Mouse (Mus musculus): ENCODE measurements around the gene Pomgnt1. TPM values are rescaled to one million over a fixed set of nuclear protein-coding genes. Genes with fewer than 3 reads are reported as not detected.

The Pomgnt1 gene
- polyA plus RNA-seq, 1 experiment from 2014 or later: 40.7 TPM

DNA sequence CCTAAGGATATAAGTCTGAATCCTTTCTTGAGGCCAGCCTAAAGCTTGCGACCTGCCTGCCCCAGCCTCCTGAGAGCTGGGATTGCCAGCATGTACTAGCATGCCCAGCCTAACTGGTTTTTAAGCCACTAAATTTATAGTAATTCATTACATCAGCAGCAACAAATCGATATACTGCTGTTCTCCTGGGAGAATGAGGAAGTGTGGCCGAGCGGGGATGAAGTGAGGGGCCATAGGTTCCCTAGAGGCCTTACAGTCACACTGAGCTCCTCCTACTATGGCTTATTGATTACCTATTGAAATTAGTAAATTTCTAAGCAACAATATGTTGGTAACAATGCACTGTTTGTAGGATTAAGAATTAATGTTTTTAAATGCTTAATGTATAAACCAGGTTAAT is 9.5 kb downstream of the Pomgnt1 start:
- H3K27ac ChIP-seq (ENCODE audit: low read length): no peak overlapping the region
- H3K9me3 ChIP-seq (ENCODE audit: low read length): no peaks in the 10 kb centered on the region
- ATAC-seq: no peak
- H3K4me1 ChIP-seq (ENCODE audit: insufficient read depth, low read depth, low read length): no peaks in the 10 kb centered on the region
- no peak for DNase-seq (ENCODE audit: low spot score)
- no peak overlapping the region for H3K4me2 ChIP-seq (replicated peaks; ENCODE audit: low read depth, low read length)
- H3K4me3 ChIP-seq (ENCODE audit: low read depth, low read length): no peak overlapping the region
- no peaks in the 10 kb centered on the region for H3K27me3 ChIP-seq (replicated peaks; ENCODE audit: insufficient read depth, low read length)
- no peaks in the 10 kb centered on the region for H3K36me3 ChIP-seq (ENCODE audit: insufficient read depth, low read length)
- H3K9ac ChIP-seq (replicated peaks; ENCODE audit: low read depth): no peak overlapping the region
- no peak for TF ChIP-seq EP300 (IDR thresholded peaks at IDR 0.05)
- TF ChIP-seq CTCF (IDR thresholded peaks at IDR 0.05): no peak
- WGBS: 77% methylated on average over 4 of the region's 4 CpGs

DNA sequence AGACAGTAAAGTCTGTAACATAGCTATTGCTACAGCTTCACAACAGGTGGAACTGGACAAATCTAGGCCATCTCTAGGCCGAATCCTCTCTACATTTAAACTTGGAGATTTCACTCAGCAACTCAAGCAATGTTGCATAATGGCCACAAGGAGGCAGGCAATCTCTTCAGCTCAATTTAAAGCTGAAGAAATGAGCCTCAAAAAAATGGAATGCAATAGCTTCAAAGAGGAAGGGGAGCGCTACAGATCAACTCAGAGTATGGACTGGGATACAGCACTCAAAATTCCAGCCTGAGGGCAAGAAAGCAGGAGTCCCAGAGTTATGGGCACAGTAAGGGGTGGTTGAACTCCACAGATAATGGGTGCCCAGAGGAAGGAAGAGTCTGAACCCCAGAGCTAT is 11.3 kb downstream of the Pomgnt1 start:
- WGBS: 19% methylated on average over 2 of the region's 2 CpGs
- TF ChIP-seq EP300 (IDR thresholded peaks at IDR 0.05) (no peak), CTCF (IDR thresholded peaks at IDR 0.05) (peak; percentile 95)
- H3K4me2 ChIP-seq (replicated peaks; ENCODE audit: low read depth, low read length): no peak overlapping the region
- no peaks in the 10 kb centered on the region for H3K36me3 ChIP-seq (ENCODE audit: insufficient read depth, low read length)
- H3K9me3 ChIP-seq (ENCODE audit: low read length): no peaks in the 10 kb centered on the region
- ATAC-seq (no peak; the same call in 1 of the 2 replicates), DNase-seq (ENCODE audit: low spot score) (peak; percentile 88)
- H3K4me1 ChIP-seq (ENCODE audit: insufficient read depth, low read depth, low read length): no peaks in the 10 kb centered on the region
- H3K27me3 ChIP-seq (replicated peaks; ENCODE audit: insufficient read depth, low read length): no peaks in the 10 kb centered on the region
- H3K9ac ChIP-seq (replicated peaks; ENCODE audit: low read depth): no peak overlapping the region
- H3K27ac ChIP-seq (ENCODE audit: low read length): no peak overlapping the region
- no peak overlapping the region for H3K4me3 ChIP-seq (ENCODE audit: low read depth, low read length)

DNA sequence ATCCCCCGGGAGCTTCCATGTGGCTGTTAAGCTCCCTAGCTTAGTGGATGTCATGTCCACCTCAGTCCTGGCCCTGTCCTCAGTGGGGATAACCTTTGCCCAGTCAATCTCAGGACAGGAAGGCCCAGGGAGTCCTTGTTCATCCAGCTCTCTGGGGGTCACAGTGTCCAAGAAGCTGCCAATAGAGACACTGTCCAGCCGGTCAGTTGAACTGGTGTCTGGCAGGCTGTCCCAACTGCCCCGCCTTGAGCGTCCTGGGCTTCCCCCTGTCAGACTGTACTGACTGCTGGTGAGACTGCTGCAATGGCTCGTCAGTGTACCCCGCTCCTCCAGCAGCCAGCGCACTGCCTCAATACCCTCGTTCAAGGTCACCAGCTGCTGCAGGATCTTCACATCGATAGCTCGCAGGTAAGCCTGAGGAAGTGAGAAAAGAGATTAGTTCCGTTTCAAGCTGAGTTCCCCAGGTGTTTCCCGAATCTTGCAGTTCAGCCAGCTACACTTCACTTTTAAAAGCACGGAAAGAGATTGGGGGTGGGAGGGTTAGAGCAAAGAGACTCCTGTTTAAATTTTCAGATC is 13.9 kb downstream of the Pomgnt1 start:
- ATAC-seq (no peak), DNase-seq (ENCODE audit: low spot score) (no peak)
- H3K9me3 ChIP-seq (ENCODE audit: low read length): no peaks in the 10 kb centered on the region
- H3K4me2 ChIP-seq (replicated peaks; ENCODE audit: low read depth, low read length): no peak overlapping the region
- no peaks in the 10 kb centered on the region for H3K36me3 ChIP-seq (ENCODE audit: insufficient read depth, low read length)
- no peak overlapping the region for H3K27ac ChIP-seq (ENCODE audit: low read length)
- H3K27me3 ChIP-seq (replicated peaks; ENCODE audit: insufficient read depth, low read length): no peaks in the 10 kb centered on the region
- WGBS: 43% methylated on average over 13 of the region's 13 CpGs
- H3K9ac ChIP-seq (replicated peaks; ENCODE audit: low read depth): no peak overlapping the region
- no peak overlapping the region for H3K4me3 ChIP-seq (ENCODE audit: low read depth, low read length)
- TF ChIP-seq CTCF (IDR thresholded peaks at IDR 0.05) (no peak), EP300 (IDR thresholded peaks at IDR 0.05) (no peak)
- no peaks in the 10 kb centered on the region for H3K4me1 ChIP-seq (ENCODE audit: insufficient read depth, low read depth, low read length)

DNA sequence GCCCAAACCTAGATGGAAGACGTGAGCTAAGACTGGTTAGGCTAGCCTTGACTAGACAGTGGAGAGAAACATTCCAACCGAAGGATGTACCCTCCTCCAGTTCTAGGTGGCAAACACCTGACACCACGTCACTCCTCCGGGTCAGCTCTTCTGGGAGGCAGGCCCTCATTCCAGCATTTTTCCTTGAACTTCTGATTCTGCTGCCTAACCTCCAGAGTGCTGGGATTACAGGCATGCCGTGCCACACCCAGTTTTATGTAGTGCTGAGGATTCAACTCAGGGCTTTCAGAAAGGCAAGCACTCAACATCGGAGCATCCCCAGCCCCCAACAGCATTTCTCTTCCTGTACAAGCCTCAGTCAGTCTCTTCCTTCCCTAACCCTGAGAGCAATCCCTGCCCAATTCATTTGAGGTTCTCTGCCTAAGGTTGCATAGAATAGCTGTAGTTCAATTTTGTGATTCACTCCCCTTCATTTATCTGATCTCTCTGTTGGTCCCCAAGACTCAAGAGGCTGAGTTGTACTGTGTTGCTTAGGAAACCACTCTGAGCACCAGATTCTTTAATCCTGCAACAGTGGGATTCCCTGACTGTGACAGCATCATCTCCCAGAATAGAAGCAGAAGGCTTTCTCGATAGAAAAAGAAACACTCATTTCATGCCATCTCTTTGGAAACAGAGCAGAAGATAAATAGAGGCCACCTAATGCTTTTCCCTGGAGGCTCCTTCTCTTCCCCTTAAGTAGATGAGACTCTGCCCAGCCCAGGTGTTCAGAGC is 17.3 kb downstream of the Pomgnt1 start:
- no peaks in the 10 kb centered on the region for H3K27me3 ChIP-seq (replicated peaks; ENCODE audit: insufficient read depth, low read length)
- H3K9me3 ChIP-seq (ENCODE audit: low read length): no peaks in the 10 kb centered on the region
- no peak overlapping the region for H3K27ac ChIP-seq (ENCODE audit: low read length)
- no peak for ATAC-seq
- no peaks in the 10 kb centered on the region for H3K4me1 ChIP-seq (ENCODE audit: insufficient read depth, low read depth, low read length)
- TF ChIP-seq CTCF (IDR thresholded peaks at IDR 0.05) (no peak), EP300 (IDR thresholded peaks at IDR 0.05) (no peak)
- H3K4me3 ChIP-seq (ENCODE audit: low read depth, low read length): no peak overlapping the region
- H3K4me2 ChIP-seq (replicated peaks; ENCODE audit: low read depth, low read length): no peak overlapping the region
- DNase-seq (ENCODE audit: low spot score): no peak
- 65% methylated on average over 7 of the region's 7 CpGs for WGBS
- H3K36me3 ChIP-seq (ENCODE audit: insufficient read depth, low read length): no peaks in the 10 kb centered on the region
- no peak overlapping the region for H3K9ac ChIP-seq (replicated peaks; ENCODE audit: low read depth)

DNA sequence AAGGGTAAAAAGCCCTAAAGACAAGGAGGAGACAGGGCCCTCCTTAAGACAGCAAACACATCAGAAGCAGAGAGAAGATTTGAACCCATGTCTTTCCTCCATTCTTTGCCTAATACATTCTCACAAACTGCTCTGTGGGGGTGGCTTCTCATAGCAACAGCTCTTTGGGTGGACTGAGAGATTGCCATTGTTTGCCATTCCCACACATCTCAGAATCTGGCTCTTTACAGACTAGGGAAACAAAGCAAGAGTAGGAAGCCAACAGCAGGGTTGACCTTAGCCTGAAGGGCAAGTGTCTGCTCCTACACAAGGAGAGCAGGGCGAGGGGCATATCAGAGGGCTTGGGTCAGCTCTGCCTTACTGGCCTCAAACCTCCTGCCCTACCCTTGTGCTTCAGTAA is 18.1 kb downstream of the Pomgnt1 start:
- Histone ChIP-seq H3K4me3 (ENCODE audit: low read depth, low read length) (no peak overlapping the region), H3K4me2 (replicated peaks; ENCODE audit: low read depth, low read length) (no peak overlapping the region), H3K27ac (ENCODE audit: low read length) (no peak overlapping the region), H3K27me3 (replicated peaks; ENCODE audit: insufficient read depth, low read length) (no peaks in the 10 kb centered on the region), H3K36me3 (ENCODE audit: insufficient read depth, low read length) (no peaks in the 10 kb centered on the region), H3K9ac (replicated peaks; ENCODE audit: low read depth) (no peak overlapping the region), H3K4me1 (ENCODE audit: insufficient read depth, low read depth, low read length) (no peaks in the 10 kb centered on the region), H3K9me3 (ENCODE audit: low read length) (no peaks in the 10 kb centered on the region)
- no peak for ATAC-seq
- DNase-seq (ENCODE audit: low spot score): no peak
- 67% methylated on average over 1 of the region's 1 CpGs for WGBS
- TF ChIP-seq EP300 (IDR thresholded peaks at IDR 0.05) (no peak), CTCF (IDR thresholded peaks at IDR 0.05) (no peak)

DNA sequence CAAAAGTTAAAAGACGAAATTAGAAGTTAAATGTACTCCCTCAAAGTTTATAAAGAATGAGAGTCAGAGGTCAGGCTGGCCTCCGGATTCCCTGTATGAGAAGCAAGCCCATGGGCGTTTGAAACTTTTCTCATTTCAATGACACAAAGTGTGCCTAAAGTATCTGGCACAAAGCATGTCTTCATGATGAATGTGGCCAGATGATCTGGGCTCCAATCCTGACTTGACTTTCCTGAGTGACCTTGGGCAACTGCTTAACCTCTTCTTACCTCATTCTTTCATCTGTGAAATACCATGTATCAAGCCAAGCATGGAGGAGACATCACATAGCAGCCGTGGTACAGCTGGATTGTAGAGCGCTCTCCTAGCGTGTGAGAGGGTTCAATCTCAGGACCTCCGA is 18.6 kb downstream of the Pomgnt1 start:
- no peak overlapping the region for H3K27ac ChIP-seq (ENCODE audit: low read length)
- no peaks in the 10 kb centered on the region for H3K9me3 ChIP-seq (ENCODE audit: low read length)
- no peaks in the 10 kb centered on the region for H3K36me3 ChIP-seq (ENCODE audit: insufficient read depth, low read length)
- TF ChIP-seq CTCF (IDR thresholded peaks at IDR 0.05) (no peak), EP300 (IDR thresholded peaks at IDR 0.05) (no peak)
- DNase-seq (ENCODE audit: low spot score) (no peak), ATAC-seq (no peak)
- no peak overlapping the region for H3K9ac ChIP-seq (replicated peaks; ENCODE audit: low read depth)
- 76% methylated on average over 7 of the region's 7 CpGs for WGBS
- no peaks in the 10 kb centered on the region for H3K27me3 ChIP-seq (replicated peaks; ENCODE audit: insufficient read depth, low read length)
- no peak overlapping the region for H3K4me3 ChIP-seq (ENCODE audit: low read depth, low read length)
- no peak overlapping the region for H3K4me2 ChIP-seq (replicated peaks; ENCODE audit: low read depth, low read length)
- no peaks in the 10 kb centered on the region for H3K4me1 ChIP-seq (ENCODE audit: insufficient read depth, low read depth, low read length)
